Mouse (Mus musculus) cerebellum, adult 18-20 months (tissue): Measurements from ENCODE around the gene Uvrag.

Source experiments
- DNase-seq, 2 experiments: peaks; one replicate each; pipeline ENCODE4 v3.0.0; 2021

Uvrag gene

DNA sequence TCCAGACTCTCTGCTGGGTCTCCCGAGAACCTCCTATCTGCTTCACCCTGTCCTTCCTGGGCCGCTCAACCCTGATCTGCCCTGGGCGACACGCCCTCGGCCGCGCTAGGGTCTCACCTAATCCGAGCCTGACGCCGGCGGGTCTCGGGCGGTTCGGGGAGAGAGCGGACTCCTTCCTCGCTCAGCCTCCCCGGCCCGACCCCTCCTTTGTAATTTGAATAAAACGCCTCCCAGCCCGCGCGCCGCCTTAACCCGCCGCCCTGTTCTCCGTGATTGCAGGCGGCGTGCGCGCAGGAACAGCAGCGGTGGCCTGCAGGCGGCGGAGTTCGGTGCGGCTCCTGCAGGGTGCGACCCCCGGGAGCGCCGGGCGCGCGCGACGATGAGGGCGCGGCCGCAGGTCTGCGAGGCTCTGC lies 302.2 kb downstream of the Uvrag start:
- peak in 1 of 2 experiments; percentile 42 for DNase-seq

DNA sequence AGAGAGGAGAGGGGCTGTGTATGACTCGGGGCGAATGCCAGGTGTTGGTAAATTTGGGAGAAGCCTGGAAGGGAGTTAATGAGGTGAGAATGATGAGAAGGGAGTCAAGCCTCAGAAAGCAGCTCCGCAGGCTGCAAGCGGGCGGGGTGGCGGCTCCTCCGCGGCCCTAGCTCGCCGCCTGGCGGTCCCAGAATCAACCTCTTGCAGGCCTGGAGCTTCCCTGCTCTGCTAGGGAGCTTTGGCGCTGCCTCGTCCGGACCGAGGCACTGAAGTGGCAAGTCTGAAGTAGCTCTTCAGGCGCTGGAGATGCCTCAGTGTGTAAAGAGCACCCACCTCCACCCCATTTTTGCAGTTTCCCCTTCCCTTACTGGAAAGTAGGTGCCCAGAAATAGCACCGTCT lies 303.0 kb downstream of the Uvrag start:
- peak; percentile 88 for DNase-seq

DNA sequence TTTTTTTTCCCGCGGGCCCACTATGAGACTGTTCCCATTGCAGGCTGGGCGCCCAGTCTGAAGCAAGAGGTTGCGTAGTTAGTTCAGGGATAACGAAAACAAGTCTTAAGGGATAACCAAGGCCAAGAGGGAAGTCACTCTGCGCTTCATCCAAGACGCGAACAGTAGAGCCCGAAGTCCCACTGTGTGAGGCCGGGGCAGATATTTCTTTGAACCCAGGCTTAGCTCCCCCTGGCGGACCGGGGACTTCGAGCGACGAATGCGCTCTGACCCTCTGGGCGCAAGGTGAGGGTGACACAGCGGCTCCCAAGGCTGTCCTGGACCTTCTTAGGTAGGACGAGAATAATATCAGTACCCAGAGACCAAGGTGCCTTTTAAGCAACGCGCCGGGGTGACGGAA lies 304.3 kb downstream of the Uvrag start:
- peak; percentile 51 to 68 for DNase-seq

DNA sequence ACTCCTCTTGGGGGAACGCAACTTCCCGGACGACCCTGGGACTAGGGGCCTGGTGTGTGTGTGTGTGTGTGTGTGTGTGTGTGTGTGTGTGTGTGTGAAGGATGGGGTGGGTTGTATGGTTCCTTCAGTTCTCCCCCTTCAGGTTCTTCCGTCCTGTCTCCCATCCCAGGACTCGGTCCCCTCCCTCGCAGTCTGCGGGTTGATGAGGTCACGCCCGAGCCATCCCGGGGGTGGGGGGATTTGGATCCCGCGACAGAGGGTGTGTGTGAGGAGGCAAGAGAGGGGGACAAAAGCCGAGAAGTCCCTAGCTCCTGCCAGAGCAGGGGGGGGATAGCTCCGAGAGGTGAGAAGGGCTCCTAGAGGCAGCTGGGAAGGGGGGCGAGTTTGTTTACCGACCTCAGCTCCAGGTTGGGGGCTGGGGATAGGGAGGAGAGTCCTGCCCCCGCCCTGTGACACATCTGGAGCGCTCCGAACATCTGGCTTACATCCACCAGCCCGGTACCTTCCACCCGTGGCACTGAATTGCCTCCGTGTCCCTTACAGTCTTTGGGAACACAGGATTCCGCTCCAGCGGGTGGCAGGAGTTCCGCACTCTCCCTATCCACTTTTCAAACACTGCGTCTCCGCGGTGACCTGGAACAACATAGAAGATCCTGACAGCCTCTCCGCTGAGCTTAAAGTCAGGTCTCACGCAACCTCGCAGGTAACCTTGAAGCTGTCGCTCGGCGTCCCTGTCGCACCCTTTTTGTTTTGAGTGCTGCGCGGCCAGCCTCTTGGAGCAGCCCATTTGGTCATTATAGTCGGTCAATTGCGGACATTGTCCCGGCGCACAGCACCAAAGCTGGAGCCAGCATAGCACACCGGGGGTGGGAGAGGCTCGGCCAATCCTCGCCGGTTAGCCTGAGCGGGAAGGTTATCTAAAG lies 305.2 kb downstream of the Uvrag start:
- DNase-seq: no peak
